1 mouse cellular context compared by ENCODE assay signal in the genomic region with DNA sequence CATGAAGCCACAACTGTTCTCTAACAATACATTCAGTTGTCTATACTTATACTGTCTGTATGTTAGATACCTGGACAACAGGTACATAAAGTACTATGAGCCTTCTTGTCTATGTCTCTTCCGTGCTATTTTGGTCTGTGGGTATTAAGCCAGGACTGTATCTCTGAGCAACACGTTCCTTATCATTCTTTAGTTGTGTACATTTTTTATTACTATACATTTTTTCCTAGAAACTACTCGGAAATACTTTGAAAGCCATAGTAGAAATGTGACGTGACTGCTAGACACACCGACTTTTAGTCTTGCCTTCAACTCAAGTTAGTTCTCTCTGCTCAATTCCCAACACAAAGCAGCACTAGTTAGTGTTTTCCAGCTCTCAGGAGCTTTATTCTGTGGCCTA.
TF ChIP-seq lines count a peak whose summit lies in the region.

No protein-coding gene starts in this region.

TF ChIP-seq in MEL, 35 proteins besides CTCF, POLR2A, EP300 and RAD21 (continued from another document):
- peak; percentile 6; the same call in 1 of the 2 replicates for TF ChIP-seq TCF12 (IDR thresholded peaks at IDR 0.05; ENCODE audit: low read depth, low read length)
- no peak for TF ChIP-seq HCFC1 (IDR thresholded peaks at IDR 0.05; ENCODE audit: low read depth, low read length)
- no peak for TF ChIP-seq ZKSCAN1 (IDR thresholded peaks at IDR 0.05; ENCODE audit: low read depth, low read length)
- TF ChIP-seq ETS1 (IDR thresholded peaks at IDR 0.05; ENCODE audit: low read depth, low read length) = peak; percentile 39; the same call in 1 of the 2 replicates
- TF ChIP-seq ZMIZ1 (IDR thresholded peaks at IDR 0.05; ENCODE audit: low read depth, low read length) = no peak
